Mouse (Mus musculus) WW6 (cell line): ENCODE results near the gene Wdr66.

ENCODE experiments used
- DNase-seq: peaks from one replicate; pipeline ENCODE4 v3.0.0-alpha.2; 2013; ENCODE audit warnings: low read depth, low spot score

Gene Wdr66

GRCm38 (mm10) chr5:123357253-123357652, 105.4 kb downstream of the Wdr66 start:
- no peak for DNase-seq

GRCm38 (mm10) chr5:123359431-123359830, 107.5 kb downstream of the Wdr66 start:
- DNase-seq = no peak

- DNase-seq = no peak
These were observed 111.0 kb downstream of the Wdr66 start for GRCm38 (mm10) chr5:123362911-123363310.

- no peak for DNase-seq
These were observed 112.5 kb downstream of the Wdr66 start for GRCm38 (mm10) chr5:123364302-123364971.

GRCm38 (mm10) chr5:123368869-123369488, 117.1 kb downstream of the Wdr66 start:
- DNase-seq = no peak

GRCm38 (mm10) chr5:123370049-123370448, 118.1 kb downstream of the Wdr66 start:
- no peak for DNase-seq

GRCm38 (mm10) chr5:123375262-123375661, 123.4 kb downstream of the Wdr66 start:
- no peak for DNase-seq

GRCm38 (mm10) chr5:123375793-123376452, 124.0 kb downstream of the Wdr66 start:
- no peak for DNase-seq

- no peak for DNase-seq
These were observed 124.7 kb downstream of the Wdr66 start for GRCm38 (mm10) chr5:123376569-123376968.
